Comparison of ENCODE assay signal across 14 mouse cellular contexts in the genomic region with DNA sequence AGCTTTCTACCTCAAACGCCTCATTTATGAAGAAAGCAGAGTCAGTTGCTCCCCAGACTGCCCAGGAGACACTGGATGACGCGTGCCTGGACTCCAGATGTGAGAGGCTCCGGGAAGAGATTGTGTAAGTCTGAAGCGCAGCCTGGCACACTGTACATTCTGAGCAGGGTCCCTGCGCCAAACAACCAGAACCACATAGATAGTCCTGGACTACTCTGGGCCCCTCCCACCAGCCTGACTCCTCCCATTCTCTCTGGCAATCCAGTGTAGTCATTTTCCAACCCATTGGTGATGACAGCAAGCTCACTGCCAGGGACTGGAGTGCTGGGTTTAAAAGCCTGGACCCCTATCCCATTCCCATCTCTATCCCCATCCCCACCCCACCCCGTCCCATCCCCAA. TPM values are rescaled to one million over a fixed set of nuclear protein-coding genes. Genes with fewer than 3 reads are reported as not detected.
DNase-seq lines count a peak whose midpoint lies in the region; ATAC-seq and TF ChIP-seq lines count a peak whose summit lies in the region.
"Had no signal": no experiment of that assay in that cellular context is flagged by ENCODE, and none has a peak within 500 bp of the region (broad histone marks: within the 10 kb centered on the region; RNA-seq: fewer than 3 reads in every experiment).

No protein-coding gene starts in this region.

- H3K4me2 ChIP-seq in heart, embryonic 16.5 days (ENCODE audit: low read depth, low read length): no peak overlapping the region
- no peak overlapping the region for H3K4me2 ChIP-seq in limb, embryonic 15.5 days
- no peak overlapping the region for H3K4me2 ChIP-seq in midbrain, embryonic 16.5 days (ENCODE audit: low read length)

- WGBS in heart, embryonic 16.5 days: 71% methylated on average over 7 of the region's 7 CpGs
- 89% methylated on average over 7 of the region's 7 CpGs for WGBS in heart, adult 2 months
- WGBS in limb, embryonic 15.5 days: 61% methylated on average over 7 of the region's 7 CpGs
- 88% methylated on average over 7 of the region's 7 CpGs for WGBS in midbrain, embryonic 16.5 days

- no peaks in the 10 kb centered on the region for H3K79me2 ChIP-seq in heart, adult 2 months (replicated peaks; ENCODE audit: control insufficient read depth, insufficient read depth, low read length)

- H3K4me1 ChIP-seq in heart, embryonic 16.5 days (ENCODE audit: control insufficient read depth, insufficient read depth, low read length): peaks cover 27% of the 10 kb centered on the region
- H3K4me1 ChIP-seq in heart, adult 2 months (ENCODE audit: control insufficient read depth, insufficient read depth, low read length): no peaks in the 10 kb centered on the region; the same call in 1 of the 2 replicates
- H3K4me1 ChIP-seq in E14TG2a.4 (replicated peaks; ENCODE audit: low read depth, low read length): peaks cover 74% of the 10 kb centered on the region
- peaks cover 33% of the 10 kb centered on the region for H3K4me1 ChIP-seq in limb, embryonic 15.5 days
- no peaks in the 10 kb centered on the region for H3K4me1 ChIP-seq in midbrain, embryonic 16.5 days (ENCODE audit: control insufficient read depth, insufficient read depth, low read length)

- no peak for TF ChIP-seq EP300 in heart, adult 2 months (IDR thresholded peaks at IDR 0.05; ENCODE audit: insufficient read depth, low read depth, low read length)

- H3K9me3 ChIP-seq in heart, embryonic 16.5 days (replicated peaks; ENCODE audit: control insufficient read depth, low read length): no peaks in the 10 kb centered on the region
- H3K9me3 ChIP-seq in E14TG2a.4 (ENCODE audit: low read length): no peaks in the 10 kb centered on the region
- H3K9me3 ChIP-seq in limb, embryonic 15.5 days: no peaks in the 10 kb centered on the region
- no peaks in the 10 kb centered on the region for H3K9me3 ChIP-seq in midbrain, embryonic 16.5 days (replicated peaks; ENCODE audit: control insufficient read depth, low read length, poor library complexity, severe bottlenecking)

- H3K9ac ChIP-seq in heart, embryonic 16.5 days (ENCODE audit: low read length): no peak overlapping the region
- H3K9ac ChIP-seq in heart, adult 2 months (ENCODE audit: low read depth, low read length): no peak overlapping the region
- no peak overlapping the region for H3K9ac ChIP-seq in limb, embryonic 15.5 days
- H3K9ac ChIP-seq in midbrain, embryonic 16.5 days (ENCODE audit: low read depth, low read length): no peak overlapping the region

- no peak for TF ChIP-seq POLR2A in heart, adult 2 months (IDR thresholded peaks at IDR 0.05; ENCODE audit: insufficient read depth, low read depth, low read length)

- H3K27ac ChIP-seq in heart, embryonic 16.5 days (ENCODE audit: low read length): peak overlapping the region; percentile 21
- H3K27ac ChIP-seq in heart, adult 2 months: no peak overlapping the region
- H3K27ac ChIP-seq in limb, embryonic 15.5 days: peak overlapping the region; percentile 65
- no peak overlapping the region for H3K27ac ChIP-seq in midbrain, embryonic 16.5 days (ENCODE audit: low read length)
- H3K27ac ChIP-seq: macrophage had no signal

- no peak for DNase-seq in heart, adult 2 months
- DNase-seq in 3134 (ENCODE audit: extremely low read depth, insufficient read length, low spot score): peak; percentile 83
- no peak for DNase-seq in kidney, adult 18-20 months
- DNase-seq: cerebellum, adult 8-10 months; kidney, postnatal 4 days; right cerebral cortex, postnatal 14 days; thymus, adult 2 months had no signal

- no peak for ATAC-seq in heart, embryonic 16.5 days (replicated peaks; ENCODE audit: extremely low read depth, insufficient read depth, low FRiP score)
- no peak for ATAC-seq in limb, embryonic 15.5 days (ENCODE audit: insufficient number of reproducible peaks, low FRiP score, low TSS enrichment, low read depth)
- no peak for ATAC-seq in midbrain, embryonic 16.5 days
- no peak for ATAC-seq in activated CD4-positive, CD25-positive, alpha-beta regulatory T cell, adult 4 months
- ATAC-seq: intestine, embryonic 16.5 days had no signal

- no peak for TF ChIP-seq CTCF in heart, adult 2 months (IDR thresholded peaks at IDR 0.05)
- no peak for TF ChIP-seq CTCF in E14TG2a.4 (conservative IDR thresholded peaks at IDR 0.05; ENCODE audit: low read length)

- H3K36me3 ChIP-seq in heart, embryonic 16.5 days (ENCODE audit: control insufficient read depth, insufficient read depth): no peaks in the 10 kb centered on the region
- H3K36me3 ChIP-seq in heart, adult 2 months (ENCODE audit: control insufficient read depth, insufficient read depth, low read length): no peaks in the 10 kb centered on the region
- H3K36me3 ChIP-seq in E14TG2a.4 (ENCODE audit: insufficient read depth, low read length): no peaks in the 10 kb centered on the region
- no peaks in the 10 kb centered on the region for H3K36me3 ChIP-seq in limb, embryonic 15.5 days
- no peaks in the 10 kb centered on the region for H3K36me3 ChIP-seq in midbrain, embryonic 16.5 days (ENCODE audit: control insufficient read depth, insufficient read depth, low read length)

- H3K27me3 ChIP-seq in heart, embryonic 16.5 days (ENCODE audit: control insufficient read depth, insufficient read depth, low read length): no peaks in the 10 kb centered on the region
- H3K27me3 ChIP-seq in heart, adult 2 months (ENCODE audit: control insufficient read depth, insufficient read depth, low read length): no peaks in the 10 kb centered on the region
- H3K27me3 ChIP-seq in E14TG2a.4 (ENCODE audit: insufficient read depth, low read length): no peaks in the 10 kb centered on the region
- H3K27me3 ChIP-seq in limb, embryonic 15.5 days: no peaks in the 10 kb centered on the region
- no peaks in the 10 kb centered on the region for H3K27me3 ChIP-seq in midbrain, embryonic 16.5 days (ENCODE audit: control insufficient read depth, insufficient read depth, low read depth, low read length)

- intact Hi-C loops in heart, adult 2 months (cut with DNase I): no loop called here

- no peak overlapping the region for H3K4me3 ChIP-seq in heart, embryonic 16.5 days (ENCODE audit: low read length)
- H3K4me3 ChIP-seq in heart, adult 2 months: no peak overlapping the region
- H3K4me3 ChIP-seq in E14TG2a.4 (replicated peaks; ENCODE audit: low read length): peak overlapping the region; percentile 69
- no peak overlapping the region for H3K4me3 ChIP-seq in limb, embryonic 15.5 days
- no peak overlapping the region for H3K4me3 ChIP-seq in midbrain, embryonic 16.5 days (ENCODE audit: low read depth, low read length)

RNA-seq across cellular contexts. Expression of a gene that starts 24.5 kb away (rescaled TPM):
- polyA plus RNA-seq in heart, embryonic 16.5 days (2015; fragmentation: Nextera tagmentation; extraction: Ambion mirVana): 289 and 296 TPM in 2 replicates
- 100 to 1,000 TPM; 248 to 249 TPM for total RNA-seq in heart, adult 2 months (2021)
- 148 and 227 TPM in 2 replicates for polyA plus RNA-seq in heart, adult 2 months (2012; rRNA removed)
- 117 and 133 TPM in 2 replicates for polyA plus RNA-seq in limb, embryonic 15.5 days (2015; fragmentation: Nextera tagmentation; extraction: Ambion mirVana)
- polyA plus RNA-seq in midbrain, embryonic 16.5 days (2015; fragmentation: Nextera tagmentation; extraction: Ambion mirVana): 49.2 and 55.6 TPM in 2 replicates
- 1 to 10 TPM; 4.5 to 8.8 TPM for polyA plus RNA-seq in activated CD4-positive, CD25-positive, alpha-beta regulatory T cell, adult 4 months (2017; shearing (Covaris generic))

RNA-seq across cellular contexts. Expression of a gene that starts 56.0 kb away (rescaled TPM):
- 134 and 145 TPM in 2 replicates for polyA plus RNA-seq in heart, embryonic 16.5 days (2015; fragmentation: Nextera tagmentation; extraction: Ambion mirVana)
- total RNA-seq in heart, adult 2 months (2021): 10 to 100 TPM; 53.8 to 58.2 TPM
- polyA plus RNA-seq in heart, adult 2 months (2012; rRNA removed): 25.0 and 35.0 TPM in 2 replicates
- 207 and 214 TPM in 2 replicates for polyA plus RNA-seq in limb, embryonic 15.5 days (2015; fragmentation: Nextera tagmentation; extraction: Ambion mirVana)
- 172 and 196 TPM in 2 replicates for polyA plus RNA-seq in midbrain, embryonic 16.5 days (2015; fragmentation: Nextera tagmentation; extraction: Ambion mirVana)
- polyA plus RNA-seq in activated CD4-positive, CD25-positive, alpha-beta regulatory T cell, adult 4 months (2017; shearing (Covaris generic)): 100 to 1,000 TPM; 205 to 216 TPM

Comparison
In these comparisons a context has a peak if more than half of its experiments do, and no peak if none do; other contexts are left out.
1. H3K27ac ChIP-seq: peak in heart, embryonic 16.5 days (single experiment) and limb, embryonic 15.5 days (single experiment); none in heart, adult 2 months (single experiment) and midbrain, embryonic 16.5 days (single experiment).